Mouse (Mus musculus) limb, embryonic 11.5 days (tissue): ENCODE results near the gene Elmo3. TPM values are rescaled to one million over a fixed set of nuclear protein-coding genes. Genes with fewer than 3 reads are reported as not detected.

Source experiments
- ATAC-seq: fragments of 200-750 bp; cut with Nextera tagmentation; 2 replicates; pipeline ENCODE4 v1.8.0; 2017; ENCODE audit warnings: low read depth; ENCODE audit not compliant: insufficient number of reproducible peaks, low FRiP score, low TSS enrichment
- DNase-seq: peaks from one replicate; pipeline ENCODE4 v3.0.0-alpha.2; 2015; ENCODE audit warnings: low spot score
- H3K27ac ChIP-seq: fragments of 300-500 bp; sonication (generic); replicated peaks from 2 replicates; pipeline ENCODE4 v1.5.1; 2014; ENCODE audit warnings: low read depth, mild to moderate bottlenecking, low read length
- H3K27me3 ChIP-seq: fragments of 300-500 bp; sonication (generic); 2 replicates; pipeline ENCODE4 v1.6.1; 2014; ENCODE audit warnings: mild to moderate bottlenecking, low read length, mixed read lengths; ENCODE audit not compliant: control insufficient read depth, insufficient read depth
- H3K36me3 ChIP-seq: fragments of 300-500 bp; sonication (generic); 2 replicates; pipeline ENCODE4 v1.6.1; 2014; ENCODE audit warnings: mild to moderate bottlenecking, low read length, moderate library complexity, mixed read lengths; ENCODE audit not compliant: control insufficient read depth, insufficient read depth
- H3K4me1 ChIP-seq: fragments of 300-500 bp; sonication (generic); 2 replicates; pipeline ENCODE4 v1.6.1; 2014; ENCODE audit warnings: low read length, mixed read lengths; ENCODE audit not compliant: control insufficient read depth, insufficient read depth
- H3K4me2 ChIP-seq: fragments of 300-500 bp; sonication (generic); 2 replicates; pipeline ENCODE4 v1.6.1; 2014; ENCODE audit warnings: low read depth, mild to moderate bottlenecking, moderate library complexity; ENCODE audit not compliant: severe bottlenecking
- H3K4me3 ChIP-seq: fragments of 300-500 bp; sonication (generic); 2 replicates; pipeline ENCODE4 v1.5.1; 2014; ENCODE audit warnings: low read depth, low read length
- H3K9ac ChIP-seq: fragments of 300-500 bp; sonication (generic); 2 replicates; pipeline ENCODE4 v1.6.1; 2014; ENCODE audit warnings: mild to moderate bottlenecking, low read length
- H3K9me3 ChIP-seq: fragments of 300-500 bp; sonication (generic); 2 replicates; pipeline ENCODE4 v1.6.1; 2016; ENCODE audit warnings: low read length; ENCODE audit not compliant: control insufficient read depth
- WGBS: fragments of 180-500 bp; shearing (Covaris S2); extraction: QIAGEN DNeasy Blood & Tissue Kit; methylation state at CpG from one replicate; pipeline ENCODE4 v1.1.7; 2014; 5-methylcytosine and 5-hydroxymethylcytosine counted together
- microRNA counts: library from miRNA; unstranded; fragments of <30 nt; microRNA quantifications from one replicate; lab custom pipeline; 2016
- microRNA-seq: library from miRNA; unstranded; fragments of <30 nt; microRNA quantifications from one replicate; pipeline ENCODE4, GENCODE M21; 2016
- polyA plus RNA-seq: library from polyadenylated mRNA; unstranded; fragments of >200 nt; fragmentation: Nextera tagmentation; extraction: Ambion mirVana; gene quantifications from 2 replicates; pipeline ENCODE4 v1.2.1, GENCODE M21; 2014

Gene Elmo3
- polyA plus RNA-seq, 1 experiment from 2014 or later, result 3.7 TPM

GRCm38 (mm10) chr8:105355179-105356024 is 50.0 kb downstream of the Elmo3 start:
- 62% methylated on average over 26 of the region's 26 CpGs for WGBS
- no peak overlapping the region for H3K27ac ChIP-seq
- H3K27me3 ChIP-seq, result no peaks in the 10 kb centered on the region
- ATAC-seq (no peak), DNase-seq (peak; percentile 35)
- H3K4me2 ChIP-seq, result no peak overlapping the region
- H3K9me3 ChIP-seq, result no peaks in the 10 kb centered on the region
- peaks cover 10% of the 10 kb centered on the region for H3K4me1 ChIP-seq
- no peak overlapping the region for H3K9ac ChIP-seq
- no peak overlapping the region for H3K4me3 ChIP-seq
- peaks cover 3% of the 10 kb centered on the region; the same call in 1 of the 2 replicates for H3K36me3 ChIP-seq

GRCm38 (mm10) chr8:105356681-105357080 is 51.3 kb downstream of the Elmo3 start:
- Histone ChIP-seq H3K9me3 (no peaks in the 10 kb centered on the region), H3K27ac (no peak overlapping the region), H3K4me3 (no peak overlapping the region), H3K4me2 (no peak overlapping the region), H3K36me3 (peaks cover 3% of the 10 kb centered on the region; the same call in 1 of the 2 replicates), H3K4me1 (peaks cover 10% of the 10 kb centered on the region), H3K9ac (no peak overlapping the region), H3K27me3 (no peaks in the 10 kb centered on the region)
- WGBS, result 85% methylated on average over 14 of the region's 14 CpGs
- DNase-seq (no peak), ATAC-seq (no peak)

- Histone ChIP-seq H3K9me3 (no peaks in the 10 kb centered on the region), H3K36me3 (peaks cover 6% of the 10 kb centered on the region; the same call in 1 of the 2 replicates), H3K27ac (no peak overlapping the region), H3K4me2 (no peak overlapping the region), H3K27me3 (no peaks in the 10 kb centered on the region), H3K4me3 (no peak overlapping the region), H3K9ac (no peak overlapping the region), H3K4me1 (peaks cover 10% of the 10 kb centered on the region)
- ATAC-seq (0 out of 2 replicates have a peak, but pooled peaks have one; percentile 18), DNase-seq (no peak)
- 70% methylated on average over 15 of the region's 15 CpGs for WGBS
These were observed 53.8 kb downstream of the Elmo3 start for GRCm38 (mm10) chr8:105359208-105359607.

GRCm38 (mm10) chr8:105359646-105360045 is 54.2 kb downstream of the Elmo3 start:
- no peak overlapping the region for H3K27ac ChIP-seq
- no peaks in the 10 kb centered on the region for H3K27me3 ChIP-seq
- peaks cover 9% of the 10 kb centered on the region for H3K4me1 ChIP-seq
- H3K9ac ChIP-seq, result no peak overlapping the region
- peaks cover 6% of the 10 kb centered on the region; the same call in 1 of the 2 replicates for H3K36me3 ChIP-seq
- whole genome bisulfite sequencing, result 55% methylated on average over 4 of the region's 4 CpGs
- no peak overlapping the region for H3K4me2 ChIP-seq
- DNase-seq (no peak), ATAC-seq (no peak)
- no peak overlapping the region for H3K4me3 ChIP-seq
- no peaks in the 10 kb centered on the region for H3K9me3 ChIP-seq

MicroRNAs within 50 kb of the gene (microRNA counts, 519-probe panel; counts per million panel counts)
- microRNA mmu-miR-328 (lab: Ali Mortazavi, UCI), result 2,764 counts per million, percentile 29 among the panel's probes with 10 or more counts

Small RNAs within 50 kb of the gene (microRNA-seq; reads per million reads assigned to microRNA genes)
- gene Gm27320 (not detected), gene Mir328 (157 reads per million, percentile 55 among the genes with 10 or more reads in this experiment)

Other genes starting within 250 kb of the Elmo3 start
- not detected in 2 replicates for gene Ces3b, start 221.8 kb upstream of the Elmo3 start, polyA plus RNA-seq
- not detected in 2 replicates for gene Ces4a, start 173.8 kb upstream of the Elmo3 start, polyA plus RNA-seq
- gene Cbfb, start 134.9 kb upstream of the Elmo3 start, polyA plus RNA-seq, result 105 TPM in 2 replicates
- 29.9 and 32.5 TPM in 2 replicates for gene D230025D16Rik, start 80.5 kb upstream of the Elmo3 start, polyA plus RNA-seq
- 2.4 and 3.4 TPM in 2 replicates for gene B3gnt9, start 50.4 kb upstream of the Elmo3 start, polyA plus RNA-seq
- gene Tradd, start 41.0 kb upstream of the Elmo3 start, polyA plus RNA-seq, result 11.1 and 13.6 TPM in 2 replicates
- gene Fbxl8, start 41.0 kb upstream of the Elmo3 start, polyA plus RNA-seq, result 1.2 and 1.3 TPM in 2 replicates
- gene Hsf4, start 35.8 kb upstream of the Elmo3 start, polyA plus RNA-seq, result not detected in 2 replicates
- gene Nol3, start 29.5 kb upstream of the Elmo3 start, polyA plus RNA-seq, result 1.0 and 1.2 TPM in 2 replicates
- 17.5 and 17.9 TPM in 2 replicates for gene 4931428F04Rik, start 15.7 kb upstream of the Elmo3 start, polyA plus RNA-seq
- gene Exoc3l, start 9.5 kb upstream of the Elmo3 start, polyA plus RNA-seq, result 6.6 and 8.6 TPM in 2 replicates
- gene E2f4, start 7.9 kb upstream of the Elmo3 start, polyA plus RNA-seq, result 132 and 136 TPM in 2 replicates
- gene Lrrc29, start 20.7 kb downstream of the Elmo3 start, polyA plus RNA-seq, result 0.64 and 0.92 TPM in 2 replicates
- gene Tmem208, start 20.8 kb downstream of the Elmo3 start, polyA plus RNA-seq, result 87.5 and 99.0 TPM in 2 replicates
- 3.4 and 3.7 TPM in 2 replicates for gene Fhod1, start 42.4 kb downstream of the Elmo3 start, polyA plus RNA-seq
- gene Slc9a5, start 43.2 kb downstream of the Elmo3 start, polyA plus RNA-seq, result 6.4 and 8.3 TPM in 2 replicates
- 0.84 and 0.92 TPM in 2 replicates for gene Plekhg4, start 67.7 kb downstream of the Elmo3 start, polyA plus RNA-seq
- not detected in 2 replicates for gene Kctd19, start 107.9 kb downstream of the Elmo3 start, polyA plus RNA-seq
- gene Lrrc36, start 108.0 kb downstream of the Elmo3 start, polyA plus RNA-seq, result 0.26 TPM in 1 of 2 replicates, not detected in the other
- gene Tppp3, start 165.9 kb downstream of the Elmo3 start, polyA plus RNA-seq, result 15.0 and 17.8 TPM in 2 replicates
- 19.6 and 24.0 TPM in 2 replicates for gene Zdhhc1, start 191.3 kb downstream of the Elmo3 start, polyA plus RNA-seq
- gene Hsd11b2, start 213.2 kb downstream of the Elmo3 start, polyA plus RNA-seq, result 64.2 and 71.0 TPM in 2 replicates